Mouse (Mus musculus): ENCODE measurements at regions not wholly inside any gene's neighbourhood (a gene's known extent, or its start where the extent isn't known, plus 50 kb on each side); places are given as distances from the start of the nearest gene placed in this dataset.

DNA sequence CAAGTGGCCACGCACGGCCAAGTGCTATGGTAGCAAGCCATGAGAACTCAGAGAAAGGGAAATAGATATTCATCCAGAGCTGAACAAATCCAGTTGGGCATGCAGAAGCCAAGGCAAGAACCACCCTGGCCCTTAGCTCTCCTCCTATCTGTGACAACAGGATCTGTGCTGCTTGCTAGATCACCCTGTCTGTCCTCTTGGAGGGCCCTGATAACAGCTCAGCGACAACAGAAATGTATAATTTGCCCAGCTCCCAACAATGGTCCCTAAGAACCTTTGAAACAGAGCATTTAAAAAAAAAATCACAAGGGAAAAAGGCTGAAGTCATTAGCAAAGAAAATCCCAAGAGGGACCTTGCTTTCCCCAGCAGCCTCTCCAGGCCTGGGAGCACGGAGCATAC lies 89.4 kb upstream of the Coch start:
- H3K4me3 ChIP-seq (replicated peaks in 1 of 3; ENCODE audit: low read depth in 2 of 3, low read length in 2 of 3, poor library complexity in 1 of 3) = no peak overlapping the region
- TF ChIP-seq RAD21 (IDR thresholded peaks at IDR 0.05; ENCODE audit: low read depth, low read length) (no peak), PAX5 (IDR thresholded peaks at IDR 0.05; ENCODE audit: low read length) (no peak), ETS1 (conservative IDR thresholded peaks at IDR 0.05; ENCODE audit: low read depth, low read length) (no peak), POLR2AphosphoS2 (IDR thresholded peaks at IDR 0.05; ENCODE audit: low read depth, low read length) (no peak), MAX (IDR thresholded peaks at IDR 0.05; ENCODE audit: low read length) (no peak), HCFC1 (IDR thresholded peaks at IDR 0.05; ENCODE audit: low read depth, low read length) (no peak)
- H3K79me2 ChIP-seq (replicated peaks; ENCODE audit: control insufficient read depth, extremely low read depth, insufficient read depth, poor library complexity, severe bottlenecking) = no peaks in the 10 kb centered on the region
- no peak overlapping the region for H3K4me2 ChIP-seq (ENCODE audit: insufficient read depth, low read depth, poor library complexity, severe bottlenecking)
- dilution Hi-C loops (cut with MboI; ENCODE audit: extremely low pct_ligation_motif_present, extremely low pct_unique_long_range_greater_than_20kb, low sequenced_read_pairs) (no loop called here), in situ Hi-C loops (cut with MboI; ENCODE audit: low pct_ligation_motif_present, low pct_unique_long_range_greater_than_20kb, low sequenced_read_pairs) (no loop called here)
- H3K9me3 ChIP-seq (replicated peaks; ENCODE audit: low read length) = no peaks in the 10 kb centered on the region
- H3K27ac ChIP-seq (ENCODE audit: insufficient read depth, low read depth) = no peak overlapping the region
- peaks cover 0 to 5% of the 10 kb centered on the region in 2 experiments; a peak in 2 of 4 replicates for H3K4me1 ChIP-seq (ENCODE audit: control insufficient read depth in 1 of 2, insufficient read depth in 2 of 2)
- no peaks in the 10 kb centered on the region for H3K36me3 ChIP-seq (replicated peaks in 1 of 2; ENCODE audit: control insufficient read depth in 1 of 2, insufficient read depth in 1 of 2, low read length in 1 of 2)
- no peak overlapping the region for H3K9ac ChIP-seq (ENCODE audit: insufficient read depth, low read depth)
- no peak for DNase-seq (ENCODE audit: extremely low read depth)
- H3K27me3 ChIP-seq (replicated peaks) = no peaks in the 10 kb centered on the region

GRCm38 (mm10) chr12:51504581-51504980 lies 88.6 kb upstream of the Coch start:
- dilution Hi-C loops (cut with MboI; ENCODE audit: extremely low pct_ligation_motif_present, extremely low pct_unique_long_range_greater_than_20kb, low sequenced_read_pairs) (no loop called here), in situ Hi-C loops (cut with MboI; ENCODE audit: low pct_ligation_motif_present, low pct_unique_long_range_greater_than_20kb, low sequenced_read_pairs) (no loop called here)
- Histone ChIP-seq H3K9ac (ENCODE audit: insufficient read depth, low read depth) (no peak overlapping the region), H3K27ac (ENCODE audit: insufficient read depth, low read depth) (no peak overlapping the region), H3K9me3 (replicated peaks; ENCODE audit: low read length) (no peaks in the 10 kb centered on the region), H3K79me2 (replicated peaks; ENCODE audit: control insufficient read depth, extremely low read depth, insufficient read depth, poor library complexity, severe bottlenecking) (no peaks in the 10 kb centered on the region), H3K36me3 (replicated peaks in 1 of 2; ENCODE audit: control insufficient read depth in 1 of 2, insufficient read depth in 1 of 2, low read length in 1 of 2) (no peaks in the 10 kb centered on the region), H3K27me3 (replicated peaks) (no peaks in the 10 kb centered on the region), H3K4me2 (ENCODE audit: insufficient read depth, low read depth, poor library complexity, severe bottlenecking) (no peak overlapping the region), H3K4me1 (ENCODE audit: control insufficient read depth in 1 of 2, insufficient read depth in 2 of 2) (peaks cover 0 to 5% of the 10 kb centered on the region in 2 experiments; a peak in 2 of 4 replicates), H3K4me3 (replicated peaks in 1 of 3; ENCODE audit: low read depth in 2 of 3, low read length in 2 of 3, poor library complexity in 1 of 3) (no peak overlapping the region)
- no peak for TF ChIP-seq POLR2A (IDR thresholded peaks at IDR 0.05; ENCODE audit: low read depth, low read length)
- no peak for TF ChIP-seq SMC3 (IDR thresholded peaks at IDR 0.05; ENCODE audit: low read depth, low read length)
- TF ChIP-seq UBTF (IDR thresholded peaks at IDR 0.05; ENCODE audit: low read depth, low read length) = no peak
- no peak for TF ChIP-seq MYC (IDR thresholded peaks at IDR 0.05; ENCODE audit: low read depth, low read length)
- TF ChIP-seq POLR2AphosphoS2 (IDR thresholded peaks at IDR 0.05; ENCODE audit: low read depth, low read length) = no peak
- TF ChIP-seq ZC3H11A (IDR thresholded peaks at IDR 0.05; ENCODE audit: low read depth, low read length) = no peak
- TF ChIP-seq TCF12 (IDR thresholded peaks at IDR 0.05; ENCODE audit: low read depth, low read length) = no peak
- no peak for TF ChIP-seq SIN3A (IDR thresholded peaks at IDR 0.05; ENCODE audit: low read length)
- no peak for DNase-seq (ENCODE audit: extremely low read depth)

DNA sequence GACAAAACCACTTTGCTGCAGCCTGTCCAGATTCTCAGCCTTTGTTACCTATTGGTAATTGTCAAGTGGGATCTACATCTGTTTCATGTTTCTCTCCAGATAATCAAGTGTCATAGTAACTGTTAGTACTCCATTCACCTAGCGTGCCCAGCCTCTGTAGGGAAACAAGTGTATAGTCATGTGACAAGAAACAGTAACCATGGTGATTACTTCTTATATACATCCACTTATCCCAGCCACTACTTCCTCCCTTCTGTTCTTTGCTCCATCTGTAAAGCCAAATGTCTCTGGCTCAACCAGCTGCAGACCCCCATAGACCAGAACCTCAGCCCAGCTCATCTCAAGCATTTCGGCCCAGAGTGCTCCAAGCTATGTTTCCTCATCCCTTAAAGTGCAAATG lies 83.1 kb upstream of the Coch start:
- in situ Hi-C loops (cut with MboI; ENCODE audit: low pct_ligation_motif_present, low pct_unique_long_range_greater_than_20kb, low sequenced_read_pairs) = no loop called here
- Histone ChIP-seq H3K9me3 (replicated peaks; ENCODE audit: low read length) (no peaks in the 10 kb centered on the region), H3K9ac (ENCODE audit: insufficient read depth, low read depth) (no peak overlapping the region), H3K79me2 (replicated peaks; ENCODE audit: control insufficient read depth, extremely low read depth, insufficient read depth, poor library complexity, severe bottlenecking) (no peaks in the 10 kb centered on the region), H3K36me3 (replicated peaks in 1 of 2; ENCODE audit: control insufficient read depth in 1 of 2, insufficient read depth in 1 of 2, low read length in 1 of 2) (no peaks in the 10 kb centered on the region), H3K4me2 (ENCODE audit: insufficient read depth, low read depth, poor library complexity, severe bottlenecking) (no peak overlapping the region), H3K27me3 (replicated peaks) (no peaks in the 10 kb centered on the region), H3K4me1 (ENCODE audit: control insufficient read depth in 1 of 2, insufficient read depth in 2 of 2) (no peaks in the 10 kb centered on the region; a peak in 1 of 4 replicates), H3K27ac (ENCODE audit: insufficient read depth, low read depth) (no peak overlapping the region), H3K4me3 (replicated peaks in 1 of 3; ENCODE audit: low read depth in 2 of 3, low read length in 2 of 3, poor library complexity in 1 of 3) (no peak overlapping the region)
- dilution Hi-C loops (cut with MboI; ENCODE audit: extremely low pct_ligation_motif_present, extremely low pct_unique_long_range_greater_than_20kb, low sequenced_read_pairs) = no loop called here
- no peak for DNase-seq (ENCODE audit: extremely low read depth)
- no peak for TF ChIP-seq NRF1 (IDR thresholded peaks at IDR 0.05; ENCODE audit: low read depth, low read length)
- no peak for TF ChIP-seq BHLHE40 (IDR thresholded peaks at IDR 0.05; ENCODE audit: low read depth, low read length)

Data from CH12.LX (cell line).